Mouse (Mus musculus): ENCODE measurements at regions not wholly inside any gene's neighbourhood (a gene's known extent, or its start where the extent isn't known, plus 50 kb on each side); places are given as distances from the start of the nearest gene placed in this dataset.

DNA sequence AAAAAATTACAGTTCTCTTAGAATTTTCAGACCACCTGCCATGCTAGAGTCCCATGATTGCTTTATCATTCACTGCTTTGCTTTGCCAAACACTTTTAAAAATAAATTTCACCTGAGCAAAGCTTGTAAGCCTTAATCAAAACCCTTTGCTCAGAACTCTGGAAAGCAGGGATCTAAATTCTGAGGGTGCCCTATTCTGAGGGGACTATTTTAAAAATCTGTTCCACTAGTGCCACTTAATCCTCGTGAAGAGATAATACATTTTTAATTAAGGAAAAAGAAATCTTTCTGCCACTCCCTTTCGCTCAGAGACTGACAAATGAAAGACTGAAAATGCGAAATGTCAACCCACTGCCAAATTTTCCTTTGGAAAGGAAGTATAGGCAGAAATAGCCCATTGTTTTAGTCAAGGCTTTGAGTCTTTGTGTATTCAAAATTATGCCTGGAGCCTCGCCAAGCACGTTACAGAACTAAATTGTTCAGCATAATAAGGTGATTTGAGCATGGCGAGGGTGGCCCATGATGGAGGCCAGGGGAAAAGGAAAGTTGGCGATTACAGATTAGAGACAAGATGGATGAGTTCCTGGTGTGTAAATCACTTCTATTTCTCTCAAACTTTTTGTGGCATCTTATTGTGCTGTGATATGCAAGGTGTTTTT lies 197.4 kb upstream of the Slc16a7 start:
- TF ChIP-seq CTCF (IDR thresholded peaks at IDR 0.05; ENCODE audit: low read depth) (no peak), EP300 (IDR thresholded peaks at IDR 0.05; ENCODE audit: low read depth) (no peak)

Data from heart, postnatal 0 days (tissue).